21 mouse cellular contexts compared by ENCODE assay signal in the genomic region with DNA sequence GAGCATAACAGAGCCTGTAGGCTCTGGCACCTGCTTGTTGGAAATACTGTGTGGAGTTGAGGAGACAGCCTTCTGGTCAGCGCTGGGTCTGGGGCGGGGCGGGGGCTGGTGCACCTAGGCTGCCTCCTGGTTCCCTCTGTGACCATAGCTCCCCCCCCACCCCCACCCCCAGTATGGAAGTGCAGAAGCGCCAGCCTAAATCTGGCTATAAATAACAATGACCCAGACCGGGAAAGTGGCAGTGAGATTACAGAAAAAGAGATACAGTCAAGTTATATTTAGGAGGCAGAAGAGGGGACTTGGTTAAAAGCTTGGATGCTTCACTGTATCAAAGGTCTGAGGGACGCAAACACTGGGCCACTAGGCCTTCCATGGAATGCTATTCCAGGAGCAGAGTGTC.
"Had no signal": no experiment of that assay in that cellular context is flagged by ENCODE, and none has a peak within 500 bp of the region (broad histone marks: within the 10 kb centered on the region; RNA-seq: fewer than 3 reads in every experiment).

No protein-coding gene starts in this region.

- H3K27me3 ChIP-seq: limb, embryonic 12.5 days; limb, embryonic 15.5 days; megakaryocyte, embryonic 14.5 days; midbrain, embryonic 13.5 days; neural tube, embryonic 13.5 days had no signal

- DNase-seq: kidney, postnatal 14 days; kidney, postnatal 4 days; left cerebral cortex, postnatal 4 days; liver, postnatal 0 days; lung, embryonic 14.5 days; lung, postnatal 36 days; retina, postnatal 1 day; right cerebral cortex, postnatal 25 days; thymus, adult 18-20 months; thymus, postnatal 36 days had no signal

- H3K4me2 ChIP-seq: limb, embryonic 12.5 days; limb, embryonic 15.5 days; liver, embryonic 11.5 days; lung, embryonic 14.5 days; midbrain, embryonic 13.5 days; neural tube, embryonic 13.5 days had no signal

- H3K36me3 ChIP-seq: limb, embryonic 12.5 days; limb, embryonic 15.5 days; midbrain, embryonic 10.5 days; midbrain, embryonic 13.5 days; neural tube, embryonic 13.5 days had no signal

- H3K9ac ChIP-seq: limb, embryonic 12.5 days; limb, embryonic 15.5 days; liver, embryonic 14.5 days; liver, postnatal 0 days; lung, embryonic 14.5 days; midbrain, embryonic 13.5 days; neural tube, embryonic 13.5 days had no signal

- H3K27ac ChIP-seq: limb, embryonic 12.5 days; limb, embryonic 15.5 days; liver, embryonic 14.5 days; midbrain, embryonic 10.5 days; midbrain, embryonic 13.5 days; neural tube, embryonic 13.5 days had no signal

- H3K9me3 ChIP-seq: limb, embryonic 12.5 days; limb, embryonic 15.5 days; megakaryocyte, embryonic 14.5 days; midbrain, embryonic 10.5 days; midbrain, embryonic 13.5 days; neural tube, embryonic 13.5 days had no signal

- H3K4me1 ChIP-seq: limb, embryonic 12.5 days; limb, embryonic 15.5 days; midbrain, embryonic 10.5 days; midbrain, embryonic 13.5 days; neural tube, embryonic 13.5 days had no signal

- ATAC-seq: liver, postnatal 0 days; lung, postnatal 0 days; midbrain, embryonic 13.5 days; midbrain, embryonic 16.5 days had no signal

- H3K4me3 ChIP-seq: limb, embryonic 12.5 days; limb, embryonic 15.5 days; megakaryocyte, embryonic 14.5 days; midbrain, embryonic 10.5 days; midbrain, embryonic 13.5 days; myocyte; neural tube, embryonic 13.5 days had no signal
